Mouse (Mus musculus): ENCODE measurements around the gene Ndufa8. TPM values are rescaled to one million over a fixed set of nuclear protein-coding genes. Genes with fewer than 3 reads are reported as not detected.

Gene Ndufa8
- polyA plus RNA-seq, 1 experiment from 2014 or later: 327 TPM

GRCm38 (mm10) chr2:36000390-36000789 lies 48.8 kb downstream of the Ndufa8 start:
- Histone ChIP-seq H3K4me3 (no peak overlapping the region), H3K4me1 (replicated peaks) (no peaks in the 10 kb centered on the region), H3K9me3 (no peaks in the 10 kb centered on the region), H3K9ac (no peak overlapping the region), H3K27me3 (no peaks in the 10 kb centered on the region), H3K36me3 (no peaks in the 10 kb centered on the region), H3K27ac (replicated peaks) (no peak overlapping the region), H3K4me2 (no peak overlapping the region)
- ATAC-seq (ENCODE audit: low FRiP score, low read depth): no peak
- WGBS: 52% methylated on average over 1 of the region's 1 CpGs

- Histone ChIP-seq H3K36me3 (no peaks in the 10 kb centered on the region), H3K4me3 (no peak overlapping the region), H3K27me3 (no peaks in the 10 kb centered on the region), H3K27ac (replicated peaks) (no peak overlapping the region), H3K9me3 (no peaks in the 10 kb centered on the region), H3K4me2 (no peak overlapping the region), H3K4me1 (replicated peaks) (no peaks in the 10 kb centered on the region), H3K9ac (no peak overlapping the region)
- ATAC-seq (ENCODE audit: low FRiP score, low read depth): no peak
Measured at GRCm38 (mm10) chr2:35999212-35999611, 50.0 kb downstream of the Ndufa8 start.

GRCm38 (mm10) chr2:35998416-35998815 lies 50.8 kb downstream of the Ndufa8 start:
- Histone ChIP-seq H3K9me3 (no peaks in the 10 kb centered on the region), H3K27ac (replicated peaks) (no peak overlapping the region), H3K4me2 (no peak overlapping the region), H3K27me3 (no peaks in the 10 kb centered on the region), H3K36me3 (no peaks in the 10 kb centered on the region), H3K4me3 (no peak overlapping the region), H3K9ac (no peak overlapping the region), H3K4me1 (replicated peaks) (no peaks in the 10 kb centered on the region)
- WGBS: 88% methylated on average over 5 of the region's 5 CpGs
- no peak for ATAC-seq (ENCODE audit: low FRiP score, low read depth)

GRCm38 (mm10) chr2:35996753-35997152 lies 52.5 kb downstream of the Ndufa8 start:
- no peak for ATAC-seq (ENCODE audit: low FRiP score, low read depth)
- 85% methylated on average over 2 of the region's 2 CpGs for WGBS
- H3K4me1 ChIP-seq (replicated peaks): no peaks in the 10 kb centered on the region
- no peak overlapping the region for H3K4me3 ChIP-seq
- no peaks in the 10 kb centered on the region for H3K27me3 ChIP-seq
- no peak overlapping the region for H3K27ac ChIP-seq (replicated peaks)
- no peaks in the 10 kb centered on the region for H3K36me3 ChIP-seq
- no peak overlapping the region for H3K4me2 ChIP-seq
- H3K9me3 ChIP-seq: no peaks in the 10 kb centered on the region
- no peak overlapping the region for H3K9ac ChIP-seq

- no peaks in the 10 kb centered on the region for H3K36me3 ChIP-seq
- no peak overlapping the region for H3K27ac ChIP-seq (replicated peaks)
- no peak for ATAC-seq (ENCODE audit: low FRiP score, low read depth)
- no peaks in the 10 kb centered on the region for H3K4me1 ChIP-seq (replicated peaks)
- no peaks in the 10 kb centered on the region for H3K27me3 ChIP-seq
- no peak overlapping the region for H3K9ac ChIP-seq
- H3K9me3 ChIP-seq: no peaks in the 10 kb centered on the region
- no peak overlapping the region for H3K4me2 ChIP-seq
- WGBS: 90% methylated on average over 6 of the region's 6 CpGs
- no peak overlapping the region for H3K4me3 ChIP-seq
Measured at GRCm38 (mm10) chr2:35994303-35994702, 54.9 kb downstream of the Ndufa8 start.

GRCm38 (mm10) chr2:35993481-35993880 lies 55.7 kb downstream of the Ndufa8 start:
- ATAC-seq (ENCODE audit: low FRiP score, low read depth): no peak
- no peak overlapping the region for H3K4me2 ChIP-seq
- H3K9me3 ChIP-seq: no peaks in the 10 kb centered on the region
- no peak overlapping the region for H3K9ac ChIP-seq
- no peaks in the 10 kb centered on the region for H3K4me1 ChIP-seq (replicated peaks)
- 84% methylated on average over 2 of the region's 2 CpGs for WGBS
- no peaks in the 10 kb centered on the region for H3K36me3 ChIP-seq
- no peak overlapping the region for H3K4me3 ChIP-seq
- H3K27ac ChIP-seq (replicated peaks): no peak overlapping the region
- H3K27me3 ChIP-seq: no peaks in the 10 kb centered on the region

- Histone ChIP-seq H3K27me3 (no peaks in the 10 kb centered on the region), H3K9ac (no peak overlapping the region), H3K27ac (replicated peaks) (no peak overlapping the region), H3K9me3 (no peaks in the 10 kb centered on the region), H3K4me2 (no peak overlapping the region), H3K36me3 (no peaks in the 10 kb centered on the region), H3K4me3 (no peak overlapping the region), H3K4me1 (replicated peaks) (no peaks in the 10 kb centered on the region)
- WGBS: 89% methylated on average over 3 of the region's 3 CpGs
- no peak for ATAC-seq (ENCODE audit: low FRiP score, low read depth)
Measured at GRCm38 (mm10) chr2:35992259-35992658, 56.9 kb downstream of the Ndufa8 start.

Other genes starting within 250 kb of the Ndufa8 start
- gene Ttll11, start 69.5 kb downstream of the Ndufa8 start, polyA plus RNA-seq (2015; fragmentation: Nextera tagmentation; extraction: Ambion mirVana): 5.2 and 6.1 TPM in 2 replicates
- gene Morn5, start 52 bp upstream of the Ndufa8 start, polyA plus RNA-seq (2015; fragmentation: Nextera tagmentation; extraction: Ambion mirVana): 2.9 and 3.0 TPM in 2 replicates
- gene Lhx6, start 56.0 kb upstream of the Ndufa8 start, polyA plus RNA-seq (2015; fragmentation: Nextera tagmentation; extraction: Ambion mirVana): 0.62 and 1.3 TPM in 2 replicates
- 21.2 and 23.1 TPM in 2 replicates for gene Mrrf, start 87.0 kb upstream of the Ndufa8 start, polyA plus RNA-seq (2015; fragmentation: Nextera tagmentation; extraction: Ambion mirVana)
- 114 and 117 TPM in 2 replicates for gene Rbm18, start 87.4 kb upstream of the Ndufa8 start, polyA plus RNA-seq (2015; fragmentation: Nextera tagmentation; extraction: Ambion mirVana)
- 5.0 and 6.3 TPM in 2 replicates for gene Ptgs1, start 181.0 kb upstream of the Ndufa8 start, polyA plus RNA-seq (2015; fragmentation: Nextera tagmentation; extraction: Ambion mirVana)